Mouse (Mus musculus) adrenal gland (tissue): ENCODE data around the gene Gmfg.

Experiments used
- intact Hi-C: fragments of 180-260 bp; cut with DNase I; formaldehyde crosslinking; loops from one replicate; pipeline ENCODE4 v1.15.1; 2025

Gene Gmfg

DNA sequence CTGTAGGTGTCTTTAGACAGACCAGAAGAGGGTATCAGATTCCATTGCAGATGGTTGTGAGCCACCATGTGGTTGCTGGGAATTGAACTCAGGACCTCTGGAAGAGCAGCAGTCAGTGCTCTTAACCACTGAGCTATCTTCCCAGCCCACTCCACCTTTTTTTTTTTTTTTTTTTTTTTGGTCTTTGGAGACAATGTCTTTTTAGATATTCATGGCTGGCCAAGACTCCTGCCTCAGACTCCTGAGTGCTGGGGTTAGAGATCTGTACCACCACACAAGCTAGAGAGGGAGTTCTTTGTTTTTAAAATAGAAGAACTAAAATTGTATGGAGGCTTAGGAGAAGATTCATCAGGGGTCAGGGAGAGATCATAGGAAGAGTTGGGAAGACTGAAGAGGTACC lies 717 bp downstream of the Gmfg start:
- intact Hi-C loops, result no loop called here

DNA sequence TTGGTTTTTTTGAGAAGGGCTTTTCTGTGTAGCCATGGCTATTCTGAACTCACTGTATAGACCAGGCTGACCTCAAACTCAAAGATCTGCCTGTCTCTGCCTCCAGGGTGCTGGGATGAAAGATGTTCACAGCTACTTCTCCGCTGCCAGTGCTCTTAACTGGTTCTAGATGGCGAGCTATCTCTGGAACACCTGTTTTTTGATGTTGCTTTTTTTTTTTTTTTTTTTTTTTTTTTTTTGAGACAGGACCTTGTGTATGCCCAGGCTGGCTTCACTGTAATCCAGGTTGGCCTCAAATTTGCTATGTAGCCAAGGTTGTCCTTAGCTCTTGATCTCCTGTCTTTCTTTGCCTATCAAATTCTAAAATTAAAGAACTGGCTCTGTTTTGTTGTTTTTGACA lies 1.5 kb downstream of the Gmfg start:
- intact Hi-C loops, result no loop called here

DNA sequence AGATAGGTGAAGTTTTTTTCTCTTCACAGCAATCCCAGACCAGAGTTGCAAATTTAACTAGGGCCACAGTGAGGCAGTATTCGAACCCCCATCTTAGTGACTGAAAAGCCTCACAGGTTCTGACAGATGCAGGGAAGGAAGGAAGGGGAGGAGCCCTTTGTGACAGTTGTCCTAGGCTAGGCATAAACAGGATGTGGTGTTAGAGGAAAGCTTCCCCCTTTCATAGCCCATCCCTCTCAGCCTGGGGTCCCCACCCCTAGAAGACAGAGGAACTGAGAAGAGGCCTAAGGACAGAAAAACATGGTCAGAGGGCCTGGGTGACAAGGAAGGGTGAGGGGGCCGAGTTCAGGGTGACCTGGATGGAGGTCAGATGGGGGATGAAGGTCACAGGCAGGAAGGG lies 3.5 kb downstream of the Gmfg start:
- intact Hi-C loops, result no loop called here

DNA sequence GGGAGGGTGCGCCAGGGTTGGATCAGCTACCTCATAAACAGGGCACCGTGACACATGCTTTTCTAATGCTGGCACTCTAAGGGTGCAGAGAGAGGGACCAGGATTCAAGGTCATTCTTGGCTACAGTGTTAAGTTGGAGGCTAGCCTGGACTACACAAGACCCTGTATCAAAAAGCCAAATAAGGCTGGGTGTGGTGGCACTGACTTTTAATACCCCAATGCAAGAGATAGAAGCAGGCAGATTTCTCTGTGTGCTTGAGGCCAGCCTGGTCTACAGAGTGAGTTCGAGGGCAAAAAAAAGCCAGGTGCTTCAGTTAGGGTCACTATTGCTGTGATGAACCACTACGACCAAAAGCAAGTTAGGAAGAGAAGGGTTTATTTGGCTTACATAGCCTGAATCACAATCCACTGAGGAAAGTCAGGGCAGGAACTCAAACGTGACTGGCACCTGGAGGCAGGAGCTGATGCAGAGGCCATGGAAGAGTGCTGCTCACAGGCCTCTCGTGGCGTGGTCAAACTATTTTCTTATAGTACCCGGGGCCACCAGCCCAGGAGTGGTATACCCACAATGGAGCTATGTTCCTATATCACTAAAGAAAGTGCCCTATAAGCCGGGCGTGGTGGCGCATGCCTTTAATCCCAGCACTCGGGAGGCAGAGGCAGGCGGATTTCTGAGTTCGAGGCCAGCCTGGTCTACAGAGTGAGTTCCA lies 4.7 kb downstream of the Gmfg start:
- intact Hi-C loops, result no loop called here

DNA sequence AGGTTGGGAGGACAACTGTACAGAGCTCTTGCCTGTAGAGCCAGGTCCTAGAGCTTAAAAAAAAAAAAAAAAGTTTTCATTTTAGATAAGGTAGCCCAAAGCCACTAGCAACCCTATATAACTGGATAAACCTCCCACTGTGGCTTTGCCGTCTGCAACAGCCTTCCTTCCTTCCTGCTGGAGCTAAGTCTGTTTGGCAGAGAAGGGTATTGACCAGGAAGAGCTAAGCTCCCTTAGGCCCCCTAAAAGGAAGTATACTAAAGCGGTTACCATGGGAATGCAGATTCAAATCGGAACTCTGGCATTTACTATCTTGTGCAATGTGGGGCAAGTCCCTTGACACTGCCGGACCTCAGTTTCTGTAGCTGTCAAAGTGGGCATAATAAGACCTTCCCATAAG lies 5.4 kb downstream of the Gmfg start:
- intact Hi-C loops, result no loop called here

DNA sequence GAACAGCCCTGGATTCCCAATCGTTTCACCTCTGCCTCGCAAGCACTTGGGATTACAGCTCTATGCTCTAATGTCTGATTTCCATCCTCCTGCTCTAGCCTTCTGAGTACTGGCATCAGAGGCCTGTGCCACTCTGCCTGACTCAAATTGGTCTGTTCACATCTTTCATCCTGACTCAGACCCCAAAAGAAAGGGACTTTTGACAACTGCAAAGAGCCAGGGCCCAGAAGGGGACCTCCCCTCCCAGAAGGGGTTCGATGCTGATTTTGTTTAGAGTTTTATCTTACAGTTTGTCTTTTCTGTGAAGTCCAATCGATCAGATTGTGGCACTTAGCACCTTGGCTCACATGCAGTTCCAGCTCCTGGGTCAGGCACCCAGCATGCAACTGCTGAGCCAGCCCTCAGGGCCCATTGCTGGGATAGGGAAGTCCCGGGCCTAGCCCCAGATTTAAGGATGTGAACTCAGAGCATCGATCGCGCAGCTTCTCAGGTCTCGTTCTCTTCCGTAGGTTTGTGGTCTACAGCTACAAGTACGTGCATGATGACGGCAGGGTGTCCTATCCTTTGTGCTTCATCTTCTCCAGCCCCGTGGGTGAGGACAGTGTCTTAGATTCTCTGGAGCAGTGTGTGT lies 7.2 kb downstream of the Gmfg start:
- intact Hi-C loops, result no loop called here

DNA sequence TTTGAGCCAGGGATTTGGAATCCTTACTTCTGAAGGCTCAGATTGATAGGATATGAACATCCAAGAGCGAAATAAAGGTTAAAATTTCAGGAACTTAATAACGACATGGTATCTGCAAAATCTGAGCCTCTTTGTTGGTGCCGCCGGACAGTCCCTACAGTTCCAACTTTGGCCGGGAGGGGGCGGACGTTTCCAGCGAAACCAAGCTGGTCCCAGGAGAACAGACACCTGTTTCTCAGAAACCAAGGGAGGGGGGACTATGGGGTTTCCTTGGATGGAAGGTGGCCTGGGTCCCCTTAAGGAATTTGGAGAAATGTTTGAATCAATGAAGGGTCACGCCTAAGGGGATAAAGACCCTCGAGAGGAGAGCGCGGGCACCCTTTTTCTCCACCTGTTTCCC lies 9.2 kb downstream of the Gmfg start:
- intact Hi-C loops, result loop anchor here (2.0 to 5.0 kb wide), 2 partner anchors 82 to 281 kb away; no protein-coding TSS in a partner anchor

DNA sequence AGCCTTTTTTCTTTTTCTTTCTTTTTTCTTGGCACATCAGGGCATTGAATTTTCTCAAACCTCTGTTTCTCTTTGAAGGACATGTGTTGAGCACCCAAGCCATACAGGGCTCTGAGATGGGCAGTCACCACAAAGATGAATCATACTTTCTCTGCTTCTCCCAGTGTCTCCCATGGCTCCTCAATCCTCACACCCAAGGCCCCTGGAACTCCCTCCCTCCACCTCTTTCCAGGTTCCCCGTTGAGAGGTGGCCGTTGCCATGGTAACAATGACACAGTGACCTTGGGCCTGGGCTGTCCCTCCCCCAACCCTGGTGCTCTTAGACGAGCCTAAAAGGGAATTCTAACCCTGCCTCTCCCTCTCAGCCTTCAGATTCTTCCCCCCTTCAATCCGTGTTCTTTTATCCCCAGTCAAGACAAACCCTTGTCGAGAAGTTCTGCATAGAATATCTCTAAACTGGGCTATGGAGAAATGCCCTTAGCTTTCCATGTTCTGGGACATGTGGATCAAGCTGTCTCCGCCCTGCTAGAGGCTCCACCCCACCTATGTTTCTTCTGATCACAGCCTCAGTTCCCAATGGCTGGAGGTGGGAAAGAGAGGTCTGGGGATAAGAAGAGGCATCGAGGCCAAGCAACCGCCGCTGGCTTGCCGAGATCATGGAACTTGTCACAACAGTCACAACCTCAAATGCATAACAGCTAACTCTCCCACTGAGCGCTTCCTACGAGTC lies 10.0 kb downstream of the Gmfg start:
- intact Hi-C loops, result loop anchor here (2.0 to 5.0 kb wide), 2 partner anchors 82 to 280 kb away; no protein-coding TSS in a partner anchor

DNA sequence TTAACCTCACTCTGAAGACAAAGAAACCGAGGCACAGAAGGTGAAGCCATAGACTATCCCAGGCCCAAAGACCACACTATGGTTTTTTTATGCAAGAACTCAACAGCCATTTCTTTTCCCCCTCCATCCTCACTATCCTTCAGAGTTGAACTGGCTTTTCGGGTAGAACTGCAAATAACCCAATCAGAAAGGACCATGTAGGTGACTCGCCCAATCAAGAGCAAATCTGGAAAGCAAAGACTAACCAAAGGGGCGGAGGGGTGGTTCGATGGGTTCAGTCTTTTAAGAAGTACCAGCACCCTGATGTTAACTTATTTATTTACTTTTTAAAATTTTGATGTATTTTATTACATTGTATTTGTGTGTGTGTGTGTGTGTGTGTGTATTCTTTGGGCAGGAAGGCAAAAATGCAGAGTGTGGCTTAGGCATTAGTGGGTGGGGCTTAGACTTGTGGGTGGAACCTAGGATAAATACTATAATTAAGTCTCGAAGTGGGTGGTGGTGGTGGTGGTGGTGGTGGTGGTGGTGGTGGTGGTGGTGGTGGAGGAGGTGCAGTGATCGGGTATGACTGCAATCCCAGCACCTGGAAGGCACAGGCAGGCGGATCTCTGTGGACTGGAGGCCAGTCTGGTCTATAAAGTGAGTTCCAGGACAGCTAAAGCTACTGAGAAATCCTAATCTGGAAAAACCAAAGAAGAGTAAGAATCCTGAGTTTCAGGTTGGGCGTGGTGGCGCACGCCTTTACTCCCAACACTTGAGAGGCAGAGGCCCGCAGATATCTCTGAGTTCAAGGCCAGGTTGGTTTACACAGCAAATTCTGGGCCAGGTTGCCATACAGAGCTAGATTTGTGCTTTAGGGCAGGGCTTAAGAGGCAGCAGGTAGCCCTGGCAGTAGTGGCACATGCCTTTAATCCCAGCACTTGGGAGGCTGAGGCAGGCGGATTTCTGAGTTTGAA lies 10.9 kb downstream of the Gmfg start:
- intact Hi-C loops, result loop anchor here (2.0 to 5.0 kb wide), 2 partner anchors 81 to 279 kb away; no protein-coding TSS in a partner anchor

DNA sequence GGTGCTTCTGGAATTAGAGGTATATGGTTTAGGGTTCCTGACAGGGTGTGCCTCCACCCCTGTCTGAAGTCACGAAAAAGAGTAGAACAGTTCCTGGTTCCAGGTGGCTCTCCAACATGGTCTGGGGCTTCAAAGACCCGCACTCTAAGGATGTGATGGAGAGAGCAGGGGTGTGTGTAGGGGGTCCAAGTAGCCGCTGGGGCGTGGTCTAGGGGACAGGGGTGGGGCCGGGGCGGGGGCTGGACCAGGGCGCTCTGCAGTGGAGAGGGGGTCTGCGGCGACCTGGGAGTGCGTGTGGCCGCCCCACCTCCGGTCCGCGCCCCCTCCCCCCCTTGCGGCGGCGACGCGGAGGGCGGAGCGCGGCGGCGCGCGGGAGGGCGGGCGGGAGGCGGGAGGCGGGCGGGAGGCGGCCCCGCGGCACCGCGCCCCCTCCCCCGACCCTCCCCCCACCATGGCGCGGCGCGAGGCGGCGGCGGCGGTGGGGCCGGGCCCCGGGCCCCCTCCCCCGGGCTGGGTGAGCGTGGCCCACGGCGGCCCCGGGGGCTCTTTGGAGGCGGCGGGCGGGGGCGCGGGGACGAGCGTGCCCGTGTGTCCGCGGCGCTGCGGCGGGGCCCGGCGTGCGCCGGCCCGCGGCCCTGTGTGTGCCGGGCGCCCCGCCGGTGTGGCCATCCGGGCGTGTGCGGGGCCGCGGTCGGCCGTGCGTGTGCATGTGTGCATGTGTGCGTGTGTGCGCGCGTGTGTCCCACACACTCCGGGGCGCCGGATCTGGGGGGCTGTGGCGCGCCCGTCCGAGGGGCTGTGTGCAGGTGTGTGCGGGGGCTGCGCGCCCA lies 14.5 kb downstream of the Gmfg start, which contains the start of gene Lrfn1:
Gene Lrfn1 (plus strand): TSS at position 450 of the 830 bp plus-strand sequence.
- intact Hi-C loops, result no loop called here

DNA sequence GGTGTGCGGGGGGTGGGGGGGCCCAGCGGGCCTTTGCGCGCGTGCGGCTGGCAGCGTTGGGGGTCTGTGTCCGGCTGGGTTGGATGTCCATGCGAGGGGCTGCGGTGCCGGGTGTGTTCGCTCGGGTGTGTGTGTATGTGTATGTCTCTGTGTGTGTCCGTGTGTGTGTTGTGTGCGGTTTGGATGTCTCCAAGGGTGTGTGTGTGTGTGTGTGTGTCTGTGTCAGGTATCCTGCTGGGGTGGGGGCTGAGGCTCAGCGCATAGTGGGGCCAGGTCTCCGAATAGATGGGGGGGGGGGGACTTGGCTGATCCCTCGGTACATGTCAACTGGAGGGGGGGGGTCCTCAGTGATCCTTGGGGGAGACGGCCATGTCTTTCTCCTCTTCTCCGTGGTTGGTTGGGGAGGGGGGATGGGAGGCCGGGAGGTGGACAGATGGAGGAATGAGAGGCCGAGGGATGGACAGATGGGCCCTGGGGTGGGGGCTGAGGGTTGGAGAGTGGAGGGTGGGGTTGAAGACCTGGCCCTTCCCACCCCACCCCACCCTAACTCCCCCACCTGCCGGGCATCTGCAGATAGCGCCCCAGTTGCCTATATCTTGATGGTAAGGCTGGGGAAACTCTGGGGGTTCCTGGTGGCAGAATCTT lies 15.2 kb downstream of the Gmfg start:
- intact Hi-C loops, result no loop called here

DNA sequence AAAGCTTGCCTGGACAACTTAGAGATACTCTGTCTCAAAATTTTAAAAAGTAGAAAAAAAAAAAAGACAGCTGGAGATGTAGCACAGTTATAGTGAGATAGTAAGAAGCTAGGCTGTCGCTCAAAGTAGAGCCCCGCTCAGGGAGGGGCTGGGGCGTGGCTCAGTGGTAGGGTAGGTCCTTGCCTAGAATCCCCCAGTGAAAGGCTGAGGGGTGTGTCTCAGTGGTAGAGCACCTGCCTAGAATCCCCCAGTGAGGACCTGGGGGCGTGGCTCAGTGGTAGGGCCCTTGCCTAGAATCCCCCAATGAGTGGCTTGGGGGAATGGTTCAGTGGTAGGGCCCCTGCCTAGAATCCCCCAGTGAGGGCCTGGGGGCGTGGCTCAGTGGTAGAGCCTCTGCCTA lies 23.1 kb downstream of the Gmfg start:
- intact Hi-C loops, result no loop called here

DNA sequence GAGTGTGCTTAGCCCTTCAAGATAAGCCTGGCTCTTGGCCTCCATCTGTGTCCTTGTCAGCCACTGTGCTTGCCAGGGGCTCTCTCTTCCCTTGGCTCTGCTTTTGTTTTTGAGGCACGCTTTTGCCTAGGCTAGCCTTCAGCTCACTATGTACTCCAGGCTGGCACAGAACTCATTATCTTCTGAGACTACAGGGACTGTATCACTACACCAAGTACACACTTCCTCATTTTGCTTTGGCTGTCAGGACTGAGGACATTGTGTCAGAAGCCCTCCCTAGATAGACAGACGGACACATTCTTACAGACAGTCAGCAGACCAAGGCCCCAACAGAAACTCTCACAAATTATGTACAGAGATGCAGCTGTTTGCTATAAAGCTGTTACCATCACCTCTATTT lies 25.5 kb downstream of the Gmfg start:
- intact Hi-C loops, result no loop called here

DNA sequence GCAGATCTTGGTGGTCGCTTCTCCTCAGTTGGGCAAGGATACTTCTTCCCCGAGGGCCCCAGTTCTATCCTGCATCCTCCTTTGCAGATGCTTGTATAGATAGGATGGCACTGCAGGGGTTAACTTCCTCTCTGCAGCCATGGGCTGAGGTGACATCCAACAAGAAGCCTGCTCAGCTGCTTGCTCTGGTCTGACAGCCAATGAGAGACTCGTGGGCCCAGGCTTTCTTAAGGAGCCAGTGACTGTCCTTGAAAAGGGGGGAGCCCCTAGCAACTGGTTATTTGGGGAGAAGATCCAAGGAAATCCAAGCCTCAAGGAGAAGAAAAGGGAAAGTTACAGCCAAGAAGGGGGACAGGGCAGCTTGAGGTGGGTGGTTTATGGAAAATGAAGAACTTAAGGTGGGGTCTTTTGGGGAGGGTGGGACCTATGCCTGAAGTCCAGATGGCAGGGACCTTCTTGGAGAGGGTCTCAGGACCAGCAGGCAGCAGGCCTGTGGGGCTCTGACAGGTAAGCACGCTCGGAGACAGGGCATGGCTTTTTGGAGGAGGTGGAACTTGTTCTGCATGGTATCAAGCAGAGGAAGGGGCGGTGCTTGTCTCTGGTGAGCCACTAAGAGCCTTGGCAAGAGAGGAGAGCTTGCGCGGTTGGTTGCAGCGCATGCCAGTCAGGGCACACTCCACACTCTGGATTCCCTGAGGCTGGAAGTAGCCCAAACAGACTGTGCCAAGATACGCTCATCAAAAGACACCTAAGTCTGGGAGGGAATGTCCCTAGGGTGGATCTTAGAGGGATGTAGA lies 27.4 kb downstream of the Gmfg start:
- intact Hi-C loops, result no loop called here

DNA sequence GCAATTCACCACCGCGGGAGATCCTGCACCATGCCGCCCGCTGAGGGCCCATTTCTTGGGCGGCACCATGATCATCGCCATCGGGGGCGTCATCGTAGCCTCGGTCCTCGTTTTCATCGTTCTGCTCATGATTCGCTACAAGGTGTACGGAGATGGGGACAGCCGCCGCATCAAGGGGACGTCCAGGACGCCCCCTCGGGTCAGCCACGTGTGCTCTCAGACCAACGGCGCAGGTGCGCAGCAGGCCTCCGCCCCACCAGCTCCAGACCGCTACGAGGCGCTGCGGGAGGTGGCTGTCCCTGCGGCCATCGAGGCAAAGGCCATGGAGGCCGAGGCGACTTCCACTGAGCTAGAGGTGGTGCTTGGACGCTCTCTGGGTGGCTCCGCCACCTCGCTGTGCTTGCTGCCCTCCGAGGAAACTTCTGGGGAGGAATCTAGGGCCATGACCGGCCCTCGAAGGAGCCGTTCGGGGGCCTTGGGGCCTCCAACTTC lies 29.5 kb downstream of the Gmfg start:
- intact Hi-C loops, result no loop called here

DNA sequence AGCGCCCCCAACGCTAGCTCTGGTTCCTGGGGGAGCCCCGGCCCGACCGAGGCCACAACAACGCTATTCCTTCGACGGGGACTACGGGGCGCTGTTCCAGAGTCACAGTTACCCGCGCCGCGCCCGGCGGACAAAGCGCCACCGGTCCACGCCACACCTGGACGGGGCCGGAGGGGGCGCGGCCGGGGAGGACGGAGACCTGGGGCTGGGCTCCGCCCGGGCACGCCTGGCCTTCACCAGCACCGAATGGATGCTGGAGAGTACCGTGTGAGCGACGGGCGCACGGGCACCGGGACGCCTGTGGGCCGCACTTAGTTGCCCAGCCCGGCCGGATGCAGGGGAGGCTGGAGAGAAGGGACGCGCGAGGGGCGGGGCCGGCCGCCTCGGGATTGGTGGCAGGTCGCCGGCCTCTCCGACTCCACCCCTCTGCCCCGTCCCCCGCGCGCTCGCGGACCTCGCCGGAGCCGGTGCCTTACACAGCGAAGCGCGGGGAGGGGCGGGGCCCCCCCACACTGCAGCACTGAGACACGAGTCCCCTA lies 30.0 kb downstream of the Gmfg start:
- intact Hi-C loops, result no loop called here

DNA sequence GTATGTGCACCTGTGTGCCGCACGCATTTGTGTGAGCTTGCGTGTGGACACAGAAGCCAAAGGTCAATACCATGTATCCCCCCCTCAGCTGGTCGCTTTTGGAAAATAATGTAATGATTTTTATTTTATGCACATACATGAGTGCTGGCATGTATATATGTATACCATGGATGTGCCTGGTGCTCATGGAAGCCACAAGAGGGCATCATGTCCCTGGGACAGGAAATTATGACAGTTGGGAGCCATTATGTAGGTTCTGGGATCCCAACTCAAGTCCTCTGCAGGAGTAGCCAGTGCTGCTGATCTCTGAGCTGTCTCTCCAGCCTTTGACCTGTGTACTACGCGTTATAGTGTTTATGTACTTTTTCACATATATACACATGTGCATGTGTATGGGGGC lies 38.9 kb downstream of the Gmfg start:
- intact Hi-C loops, result no loop called here

DNA sequence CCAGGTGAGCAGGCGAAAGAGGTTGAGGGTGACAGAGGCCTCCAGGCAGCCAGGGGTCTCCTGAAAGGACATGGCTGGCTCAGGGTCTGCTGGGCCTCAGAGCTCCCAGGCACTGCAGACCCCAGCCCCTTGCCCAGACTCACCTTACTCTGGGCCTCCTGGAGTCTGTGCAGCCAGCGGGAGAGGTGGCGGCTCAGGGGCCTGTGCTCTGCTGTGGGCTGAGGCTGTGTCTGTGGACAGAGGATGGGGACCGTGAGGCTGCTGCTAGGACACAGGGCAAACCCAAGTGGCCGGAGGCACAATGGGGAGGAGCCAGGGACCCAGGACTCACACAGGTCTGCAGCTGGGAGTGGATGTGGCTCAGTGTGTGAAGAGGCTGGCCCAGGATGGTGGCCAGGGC lies 40.1 kb downstream of the Gmfg start:
- intact Hi-C loops, result no loop called here
